Mouse (Mus musculus) layer of hippocampus, adult 9-10 months (tissue): ENCODE data around the gene Celf1.
"Not testable (repeated sequence)": the region's sequence is repeated elsewhere in the genome, so short reads cannot be mapped to it uniquely, and the experiment has no call there.

ENCODE experiments used
- DNase-seq: peaks from one replicate; pipeline ENCODE4 v3.0.0; 2022; ENCODE audit warnings: low spot score

The Celf1 gene

GRCm38 (mm10) chr2:90940233-90941229 lies at the start of gene Celf1:
Celf1 (plus strand) TSS chr2:90940382.
- DNase-seq: no peak

GRCm38 (mm10) chr2:90893673-90894298 lies 46.4 kb upstream of the Celf1 start:
- no peak for DNase-seq

GRCm38 (mm10) chr2:90894299-90894677 lies 45.9 kb upstream of the Celf1 start:
- not testable (repeated sequence) for DNase-seq

GRCm38 (mm10) chr2:90903398-90903797 lies 36.8 kb upstream of the Celf1 start:
- DNase-seq: no peak

GRCm38 (mm10) chr2:90904076-90904855 lies 35.9 kb upstream of the Celf1 start, which contains the start of the genes Kbtbd4 and Ndufs3:
Kbtbd4 (plus strand) TSS chr2:90904740.
Ndufs3 (minus strand) TSS chr2:90904827.
- DNase-seq: peak; percentile 71

GRCm38 (mm10) chr2:90904856-90905224 lies 35.3 kb upstream of the Celf1 start:
- DNase-seq: no peak

- DNase-seq: no peak
Measured at GRCm38 (mm10) chr2:90906721-90907120, 33.5 kb upstream of the Celf1 start.

GRCm38 (mm10) chr2:90910861-90911260 lies 29.3 kb upstream of the Celf1 start:
- no peak for DNase-seq

- DNase-seq: no peak
Measured at GRCm38 (mm10) chr2:90911668-90912067, 28.5 kb upstream of the Celf1 start.

- no peak for DNase-seq
Measured at GRCm38 (mm10) chr2:90913671-90914070, 26.5 kb upstream of the Celf1 start.

GRCm38 (mm10) chr2:90915516-90915915 lies 24.7 kb upstream of the Celf1 start:
- DNase-seq: no peak

- DNase-seq: no peak
Measured at GRCm38 (mm10) chr2:90916560-90917232, 23.5 kb upstream of the Celf1 start.

GRCm38 (mm10) chr2:90917233-90917998 lies 22.8 kb upstream of the Celf1 start:
- DNase-seq: no peak

- DNase-seq: no peak
Measured at GRCm38 (mm10) chr2:90917999-90918698, 22.0 kb upstream of the Celf1 start.

GRCm38 (mm10) chr2:90921178-90921577 lies 19.0 kb upstream of the Celf1 start:
- no peak for DNase-seq

- no peak for DNase-seq
Measured at GRCm38 (mm10) chr2:90922636-90923035, 17.5 kb upstream of the Celf1 start.

GRCm38 (mm10) chr2:90928566-90928965 lies 11.6 kb upstream of the Celf1 start:
- no peak for DNase-seq

- DNase-seq: no peak
Measured at GRCm38 (mm10) chr2:90931829-90932228, 8.4 kb upstream of the Celf1 start.

GRCm38 (mm10) chr2:90932273-90932672 lies 7.9 kb upstream of the Celf1 start:
- DNase-seq: no peak

GRCm38 (mm10) chr2:90938362-90938761 lies 1.8 kb upstream of the Celf1 start:
- DNase-seq: no peak
